Mouse (Mus musculus): ENCODE results near the gene Arhgap4. TPM values are rescaled to one million over a fixed set of nuclear protein-coding genes. Genes with fewer than 3 reads are reported as not detected.

The Arhgap4 gene
- total RNA-seq, 1 experiment, result 3.5 TPM

DNA sequence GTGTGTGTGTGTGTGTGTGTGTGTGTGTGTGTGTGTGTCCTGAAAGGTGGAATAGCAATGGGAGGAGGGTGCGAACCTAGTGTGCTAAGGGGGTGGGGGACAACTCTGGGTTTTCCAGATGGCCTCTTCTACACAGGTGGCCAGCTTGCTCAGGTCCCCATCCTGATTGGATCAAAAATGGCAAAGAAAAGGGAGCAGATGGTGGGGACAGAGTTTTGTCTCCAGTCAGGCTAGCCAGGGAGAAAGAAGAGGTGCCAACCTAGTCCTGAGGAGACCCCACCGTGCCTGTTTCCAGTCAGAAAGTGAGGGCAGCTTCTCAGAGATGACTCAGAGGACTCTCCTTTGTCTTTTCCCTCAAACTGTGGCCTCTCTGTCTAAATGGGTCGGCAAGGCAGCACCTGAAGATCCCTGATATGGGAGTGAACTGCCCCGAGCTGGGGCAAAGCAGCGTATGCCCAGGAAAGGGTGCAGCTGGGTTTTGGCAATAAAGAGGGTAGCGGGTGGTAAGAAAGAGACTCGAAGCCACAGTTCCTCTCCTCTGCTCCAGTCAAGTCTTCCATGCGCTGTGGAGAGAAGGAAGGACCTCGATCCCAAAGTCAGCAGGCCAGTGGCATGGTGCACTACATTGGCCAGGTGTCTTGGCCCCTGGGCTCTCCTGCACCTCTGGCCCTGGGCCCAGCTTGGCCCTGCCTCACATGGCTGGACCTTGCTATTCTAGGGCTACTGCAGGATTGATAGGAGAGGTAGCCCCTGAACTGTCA, 67.2 kb downstream of the Arhgap4 start:
- no peak overlapping the region for H3K4me3 ChIP-seq (ENCODE audit: insufficient read depth in 1 of 2, low read depth in 1 of 2, low read length in 2 of 2, poor library complexity in 1 of 2, severe bottlenecking in 1 of 2)
- TF ChIP-seq ZNF384 (IDR thresholded peaks at IDR 0.05; ENCODE audit: low read depth, low read length), result no peak
- no peak for TF ChIP-seq ZC3H11A (IDR thresholded peaks at IDR 0.05; ENCODE audit: borderline replicate concordance, low read depth, low read length)
- no peak for TF ChIP-seq HCFC1 (IDR thresholded peaks at IDR 0.05; ENCODE audit: borderline replicate concordance, insufficient read depth, low read length)
- TF ChIP-seq MAFK (IDR thresholded peaks at IDR 0.05; ENCODE audit: insufficient read depth, low read depth, low read length), result no peak
- no peak for TF ChIP-seq CHD2 (IDR thresholded peaks at IDR 0.05; ENCODE audit: low read depth, low read length)
- H3K27ac ChIP-seq (ENCODE audit: insufficient read depth, low read depth, low read length, poor library complexity, severe bottlenecking), result no peak overlapping the region
- H3K36me3 ChIP-seq (ENCODE audit: control insufficient read depth, insufficient read depth, low read length, poor library complexity, severe bottlenecking), result no peaks in the 10 kb centered on the region
- H3K4me1 ChIP-seq (ENCODE audit: control insufficient read depth in 2 of 2, insufficient read depth in 2 of 2, low read length in 2 of 2, poor library complexity in 1 of 2), result no peaks in the 10 kb centered on the region
- no peak for DNase-seq (ENCODE audit: low read depth, low spot score)
- H3K9me3 ChIP-seq (ENCODE audit: control insufficient read depth, insufficient read depth, low read depth, low read length), result no peaks in the 10 kb centered on the region
- H3K9ac ChIP-seq (ENCODE audit: insufficient read depth, low read depth, low read length, poor library complexity, severe bottlenecking), result no peak overlapping the region
- in situ Hi-C loops (cut with MboI; ENCODE audit: low sequenced_read_pairs in 2 of 2, unreplicated experiment in 2 of 2), result no loop called here

Other genes with a start within 250 kb of the Arhgap4 start
- gene Slc6a8, start 248.7 kb downstream of the Arhgap4 start, total RNA-seq (2012; rRNA removed), result 83.4 and 133 TPM in 2 replicates
- 246 and 314 TPM in 2 replicates for gene Bcap31, start 205.7 kb downstream of the Arhgap4 start, total RNA-seq (2012; rRNA removed)
- 4.2 and 5.0 TPM in 2 replicates for gene Abcd1, start 205.3 kb downstream of the Arhgap4 start, total RNA-seq (2012; rRNA removed)
- 0.27 and 0.32 TPM in 2 replicates for gene Plxnb3, start 164.8 kb downstream of the Arhgap4 start, total RNA-seq (2012; rRNA removed)
- gene Srpk3, start 147.5 kb downstream of the Arhgap4 start, total RNA-seq (2012; rRNA removed), result 1.2 and 1.5 TPM in 2 replicates
- gene Idh3g, start 135.0 kb downstream of the Arhgap4 start, total RNA-seq (2012; rRNA removed), result 169 and 194 TPM in 2 replicates
- 290 and 294 TPM in 2 replicates for gene Ssr4, start 134.8 kb downstream of the Arhgap4 start, total RNA-seq (2012; rRNA removed)
- gene Pdzd4, start 96.9 kb downstream of the Arhgap4 start, total RNA-seq (2012; rRNA removed), result 55.2 and 97.6 TPM in 2 replicates
- 0.04 and 0.16 TPM in 2 replicates for gene Avpr2, start 29.8 kb downstream of the Arhgap4 start, total RNA-seq (2012; rRNA removed)
- 6.0 TPM in 2 replicates for gene L1cam, start 25.8 kb downstream of the Arhgap4 start, total RNA-seq (2012; rRNA removed)
- gene Naa10, start 74 bp upstream of the Arhgap4 start, total RNA-seq (2012; rRNA removed), result 142 and 145 TPM in 2 replicates
- 33.4 and 36.8 TPM in 2 replicates for gene Renbp, start 9.0 kb upstream of the Arhgap4 start, total RNA-seq (2012; rRNA removed)
- gene Hcfc1, start 44.5 kb upstream of the Arhgap4 start, total RNA-seq (2012; rRNA removed), result 89.6 and 95.7 TPM in 2 replicates
- 35.9 and 49.0 TPM in 2 replicates for gene Irak1, start 102.0 kb upstream of the Arhgap4 start, total RNA-seq (2012; rRNA removed)
- not detected in 2 replicates for gene Opn1mw, start 205.6 kb upstream of the Arhgap4 start, total RNA-seq (2012; rRNA removed)
- gene Mecp2, start 213.5 kb upstream of the Arhgap4 start, total RNA-seq (2012; rRNA removed), result 9.6 and 10.4 TPM in 2 replicates
- not detected in 2 replicates for gene Tex28, start 246.0 kb upstream of the Arhgap4 start, total RNA-seq (2012; rRNA removed)